Mouse (Mus musculus): ENCODE results near the gene Clec11a. TPM values are rescaled to one million over a fixed set of nuclear protein-coding genes. Genes with fewer than 3 reads are reported as not detected.
A peak's percentile ranks its signal among the peaks of the same experiment; 100 is the strongest.

Gene Clec11a
- polyA plus RNA-seq (2016; fragmentation: Nextera tagmentation; extraction: Ambion mirVana), result 1.8 and 2.1 TPM in 2 replicates

DNA sequence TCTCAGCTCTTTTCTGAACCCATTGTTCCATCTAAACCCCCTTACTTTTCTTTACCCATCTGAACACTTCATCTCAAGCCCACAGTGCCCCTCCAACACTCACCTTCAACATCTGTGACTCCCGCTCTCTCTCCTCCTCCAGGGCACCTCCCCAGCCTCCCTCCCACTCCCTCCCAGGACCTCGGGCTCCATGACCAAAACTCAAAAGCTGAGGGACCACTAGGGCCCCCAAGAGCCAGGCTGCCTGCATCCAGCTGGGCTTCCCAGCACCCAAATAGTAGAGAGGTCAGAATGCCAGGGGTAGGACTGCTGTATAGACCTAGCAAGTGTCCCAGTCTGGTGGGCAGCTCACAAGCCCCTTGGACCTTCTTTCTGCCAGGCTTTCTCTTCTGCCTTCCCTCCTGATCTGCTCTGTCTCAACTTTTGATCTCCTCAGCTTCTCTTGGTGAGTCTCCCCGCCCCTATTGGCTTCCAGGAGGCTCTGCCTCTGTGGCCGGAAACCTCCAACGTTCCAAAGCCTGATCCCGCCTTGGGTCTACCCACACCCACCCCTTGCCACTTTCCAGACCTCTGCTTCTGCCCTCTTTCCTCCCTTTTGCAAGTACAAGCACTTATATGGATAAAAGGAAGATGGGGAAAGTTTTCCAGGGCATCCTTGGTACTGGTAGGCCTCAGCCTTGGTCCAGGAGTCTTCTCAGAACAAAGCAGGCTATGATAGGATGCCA lies at the start of gene Clec11a:
Gene Clec11a, minus strand, starts transcription at position 387 of the 725 bp plus-strand sequence.
- peak within 1 kb of the TSS; percentile 99 for H3K27ac ChIP-seq
- DNase-seq (ENCODE audit: low spot score), result no peak
- no peaks in the 10 kb centered on the region for H3K9me3 ChIP-seq
- WGBS, result 61% methylated on average over 6 of the region's 6 CpGs
- H3K4me3 ChIP-seq, result peak within 1 kb of the TSS; percentile 76
- H3K4me1 ChIP-seq (replicated peaks), result peaks cover 47% of the 10 kb centered on the region
- H3K27me3 ChIP-seq (ENCODE audit: insufficient read depth, poor library complexity, severe bottlenecking), result peaks cover 60% of the 10 kb centered on the region
- no peaks in the 10 kb centered on the region for H3K36me3 ChIP-seq

DNA sequence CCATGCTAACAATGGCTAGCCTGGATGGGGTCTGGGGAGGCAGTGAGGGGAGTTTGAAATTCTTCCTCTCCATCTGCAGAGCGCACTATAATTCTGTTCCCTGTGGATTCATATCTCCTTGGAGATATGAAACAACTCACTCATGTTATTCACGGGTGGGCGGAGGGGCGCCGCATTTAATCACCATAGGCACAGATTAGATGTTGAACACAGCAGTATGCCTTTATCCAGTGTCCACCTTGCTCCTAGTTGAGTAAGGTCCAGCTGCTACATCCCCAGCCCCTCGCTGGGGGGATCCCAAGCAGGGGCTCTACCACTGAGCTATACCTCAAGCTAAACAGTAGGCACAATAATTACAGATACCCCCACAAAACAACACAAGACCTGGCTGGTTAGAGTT lies 48.7 kb upstream of the Clec11a start:
- Histone ChIP-seq H3K4me1 (replicated peaks) (peaks cover 95% of the 10 kb centered on the region), H3K27me3 (ENCODE audit: insufficient read depth, poor library complexity, severe bottlenecking) (peaks cover 90% of the 10 kb centered on the region), H3K9me3 (no peaks in the 10 kb centered on the region; the same call in 1 of the 2 replicates), H3K36me3 (no peaks in the 10 kb centered on the region), H3K4me3 (no peak overlapping the region), H3K27ac (no peak overlapping the region)
- 69% methylated on average over 6 of the region's 6 CpGs for WGBS
- DNase-seq (ENCODE audit: low spot score), result no peak

DNA sequence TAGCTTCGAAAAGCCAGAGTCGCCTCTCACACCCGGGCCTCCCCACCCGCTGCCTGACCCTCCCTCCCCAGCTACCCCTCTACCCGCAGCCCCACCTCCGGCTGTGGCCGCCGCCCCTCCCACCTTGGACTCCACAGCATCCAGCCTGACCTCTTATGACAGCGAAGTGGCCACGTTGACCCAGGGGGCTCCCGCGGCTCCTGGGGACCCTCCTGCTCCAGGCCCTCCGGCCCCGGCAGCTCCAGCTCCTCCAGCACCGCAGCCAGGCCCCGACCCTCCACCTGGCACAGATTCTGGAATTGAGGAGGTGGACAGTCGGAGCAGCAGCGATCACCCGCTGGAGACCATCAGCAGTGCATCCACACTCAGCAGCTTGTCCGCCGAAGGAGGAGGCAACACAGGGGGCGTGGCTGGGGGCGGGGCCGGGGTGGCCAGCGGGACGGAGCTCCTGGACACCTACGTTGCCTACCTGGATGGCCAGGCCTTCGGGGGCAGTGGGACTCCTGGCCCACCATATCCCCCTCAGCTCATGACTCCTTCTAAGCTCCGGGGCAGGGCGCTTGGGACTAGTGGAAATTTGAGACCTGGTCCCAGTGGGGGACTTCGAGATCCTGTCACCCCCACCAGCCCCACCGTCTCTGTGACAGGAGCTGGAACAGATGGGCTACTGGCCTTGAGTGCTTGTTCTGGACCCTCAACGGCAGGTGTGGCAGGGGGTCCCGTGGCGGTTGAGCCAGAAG lies 47.1 kb upstream of the Clec11a start:
- WGBS, result 1% methylated on average over 35 of the region's 35 CpGs

DNA sequence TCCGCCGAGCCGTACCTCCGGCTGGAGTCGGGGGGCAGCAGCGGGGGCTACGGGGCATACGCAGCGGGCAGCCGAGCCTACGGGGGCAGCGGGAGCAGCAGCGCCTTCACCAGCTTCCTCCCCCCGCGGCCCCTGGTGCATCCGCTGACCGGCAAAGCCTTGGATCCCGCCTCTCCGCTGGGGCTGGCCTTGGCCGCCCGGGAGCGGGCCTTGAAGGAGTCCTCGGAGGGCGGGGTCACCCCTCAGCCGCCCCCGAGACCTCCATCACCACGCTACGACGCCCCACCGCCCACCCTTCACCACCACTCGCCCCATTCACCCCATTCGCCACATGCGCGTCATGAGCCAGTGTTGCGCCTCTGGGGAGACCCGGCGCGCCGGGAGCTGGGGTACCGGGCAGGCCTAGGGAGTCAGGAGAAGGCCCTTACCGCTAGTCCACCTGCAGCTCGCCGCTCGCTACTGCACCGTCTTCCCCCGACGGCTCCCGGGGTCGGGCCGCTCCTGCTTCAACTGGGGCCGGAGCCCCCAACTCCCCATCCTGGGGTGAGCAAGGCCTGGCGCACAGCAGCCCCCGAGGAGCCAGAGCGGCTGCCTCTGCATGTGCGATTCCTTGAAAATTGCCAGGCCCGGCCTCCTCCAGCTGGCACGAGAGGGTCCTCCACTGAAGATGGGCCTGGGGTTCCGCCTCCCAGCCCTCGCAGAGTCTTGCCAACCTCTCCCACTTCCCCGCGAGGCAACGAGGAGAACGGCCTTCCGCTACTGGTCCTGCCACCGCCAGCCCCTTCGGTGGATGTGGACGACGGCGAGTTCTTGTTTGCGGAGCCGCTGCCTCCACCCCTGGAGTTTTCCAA lies 46.3 kb upstream of the Clec11a start:
- DNase-seq (ENCODE audit: low spot score), result peak; percentile 28
- H3K27ac ChIP-seq, result peak overlapping the region; percentile 6; the same call in 1 of the 2 replicates
- no peaks in the 10 kb centered on the region; the same call in 1 of the 2 replicates for H3K9me3 ChIP-seq
- peak overlapping the region; percentile 38 for H3K4me3 ChIP-seq
- H3K27me3 ChIP-seq (ENCODE audit: insufficient read depth, poor library complexity, severe bottlenecking), result peaks cover 100% of the 10 kb centered on the region
- H3K36me3 ChIP-seq, result no peaks in the 10 kb centered on the region
- H3K4me1 ChIP-seq (replicated peaks), result peaks cover 77% of the 10 kb centered on the region
- WGBS, result 2% methylated on average over 71 of the region's 71 CpGs

More for the DNA sequence above, 47.1 kb upstream of the Clec11a start:
- H3K36me3 ChIP-seq, result no peaks in the 10 kb centered on the region
- H3K9me3 ChIP-seq, result no peaks in the 10 kb centered on the region; the same call in 1 of the 2 replicates
- peak; percentile 60 for DNase-seq (ENCODE audit: low spot score)
- peaks cover 83% of the 10 kb centered on the region for H3K4me1 ChIP-seq (replicated peaks)
- peak overlapping the region; percentile 38 for H3K4me3 ChIP-seq
- peaks cover 97% of the 10 kb centered on the region for H3K27me3 ChIP-seq (ENCODE audit: insufficient read depth, poor library complexity, severe bottlenecking)
- no peak overlapping the region for H3K27ac ChIP-seq

DNA sequence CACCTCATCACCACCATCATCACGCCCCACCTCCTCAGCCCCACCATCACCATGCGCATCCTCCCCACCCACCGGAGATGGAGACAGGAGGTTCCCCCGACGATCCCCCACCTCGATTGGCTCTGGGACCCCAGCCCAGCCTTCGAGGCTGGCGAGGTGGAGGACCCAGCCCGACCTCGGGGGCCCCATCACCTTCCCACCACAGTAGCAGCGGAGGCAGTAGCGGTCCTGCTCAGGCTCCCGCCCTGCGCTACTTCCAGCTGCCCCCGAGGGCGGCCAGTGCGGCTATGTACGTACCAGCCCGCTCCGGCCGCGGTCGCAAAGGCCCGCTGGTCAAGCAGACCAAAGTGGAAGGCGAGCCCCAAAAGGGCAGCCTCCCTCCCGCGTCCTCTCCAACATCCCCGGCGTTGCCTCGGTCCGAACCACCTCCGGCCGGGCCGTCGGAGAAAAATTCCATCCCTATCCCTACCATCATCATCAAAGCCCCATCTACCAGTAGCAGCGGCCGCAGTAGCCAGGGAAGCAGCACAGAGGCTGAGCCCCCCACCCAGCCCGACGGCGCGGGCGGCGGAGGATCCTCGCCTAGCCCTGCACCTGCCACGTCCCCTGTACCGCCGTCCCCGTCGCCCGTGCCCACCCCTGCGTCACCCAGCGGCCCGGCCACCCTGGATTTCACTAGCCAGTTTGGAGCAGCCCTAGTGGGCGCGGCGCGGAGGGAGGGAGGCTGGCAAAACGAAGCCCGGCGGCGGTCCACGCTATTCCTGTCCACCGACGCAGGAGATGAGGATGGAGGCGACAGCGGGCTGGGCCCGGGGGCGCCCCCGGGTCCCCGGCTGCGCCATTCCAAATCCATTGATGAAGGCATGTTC lies 45.4 kb upstream of the Clec11a start:
- peak; percentile 28 for DNase-seq (ENCODE audit: low spot score)
- peaks cover 69% of the 10 kb centered on the region for H3K4me1 ChIP-seq (replicated peaks)
- WGBS, result 3% methylated on average over 71 of the region's 71 CpGs

DNA sequence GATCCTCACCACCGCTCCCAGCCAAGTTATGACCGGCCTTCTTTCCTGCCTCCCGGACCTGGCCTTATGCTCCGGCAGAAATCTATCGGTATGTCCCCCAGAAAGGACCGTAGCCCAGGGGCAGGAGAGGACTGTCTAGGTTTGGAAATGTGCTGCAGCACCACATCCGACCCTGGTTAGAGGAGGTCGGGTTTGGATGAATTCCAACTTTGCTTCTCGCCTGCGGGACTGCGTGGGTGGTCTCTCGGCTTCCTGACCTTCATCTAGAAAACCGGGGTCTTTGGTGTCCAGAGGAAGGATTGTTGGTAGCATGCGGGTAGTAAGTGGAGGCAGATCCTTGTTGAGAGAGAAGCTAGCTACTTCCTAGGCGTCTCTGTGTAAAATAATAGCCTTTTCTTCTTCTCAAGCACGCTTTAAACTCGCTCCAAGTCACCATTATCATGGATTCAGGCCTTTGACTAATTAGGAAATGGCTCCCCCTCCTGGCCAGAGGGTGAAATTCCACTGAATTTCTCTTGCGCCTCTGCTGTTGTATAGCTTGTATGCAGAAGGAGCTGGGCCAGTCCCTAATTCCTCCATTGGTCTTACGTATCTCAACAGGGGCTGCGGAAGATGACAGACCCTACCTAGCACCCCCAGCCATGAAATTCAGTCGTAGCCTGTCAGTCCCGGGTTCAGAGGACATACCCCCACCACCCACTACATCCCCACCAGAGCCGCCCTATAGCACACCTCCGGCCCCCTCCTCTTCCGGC lies 44.4 kb upstream of the Clec11a start:
- peak; percentile 88 for DNase-seq (ENCODE audit: low spot score)
- Histone ChIP-seq H3K27me3 (ENCODE audit: insufficient read depth, poor library complexity, severe bottlenecking) (peaks cover 92% of the 10 kb centered on the region), H3K36me3 (0 out of 2 replicates have a peak, but pooled peaks cover 2% of the 10 kb centered on the region), H3K4me1 (replicated peaks) (peaks cover 59% of the 10 kb centered on the region), H3K4me3 (peak overlapping the region; percentile 45), H3K27ac (peak overlapping the region; percentile 62; the same call in 1 of the 2 replicates), H3K9me3 (no peaks in the 10 kb centered on the region; the same call in 1 of the 2 replicates)
- 5% methylated on average over 25 of the region's 25 CpGs for WGBS

More for the DNA sequence above, 45.4 kb upstream of the Clec11a start:
- H3K36me3 ChIP-seq, result no peaks in the 10 kb centered on the region
- H3K27ac ChIP-seq, result peak overlapping the region; percentile 40
- H3K4me3 ChIP-seq, result peak overlapping the region; percentile 38
- peaks cover 100% of the 10 kb centered on the region for H3K27me3 ChIP-seq (ENCODE audit: insufficient read depth, poor library complexity, severe bottlenecking)
- no peaks in the 10 kb centered on the region; the same call in 1 of the 2 replicates for H3K9me3 ChIP-seq

- peaks cover 40% of the 10 kb centered on the region for H3K4me1 ChIP-seq (replicated peaks)
- no peak for DNase-seq (ENCODE audit: low spot score)
- peaks cover 85% of the 10 kb centered on the region for H3K27me3 ChIP-seq (ENCODE audit: insufficient read depth, poor library complexity, severe bottlenecking)
- H3K9me3 ChIP-seq, result no peaks in the 10 kb centered on the region; the same call in 1 of the 2 replicates
- H3K4me3 ChIP-seq, result no peak overlapping the region
- 29% methylated on average over 3 of the region's 3 CpGs for WGBS
- H3K27ac ChIP-seq, result no peak overlapping the region
- peaks cover 7% of the 10 kb centered on the region; the same call in 1 of the 2 replicates for H3K36me3 ChIP-seq
Observed at GRCm38 (mm10) chr7:44349043-44349442, 42.3 kb upstream of the Clec11a start.

DNA sequence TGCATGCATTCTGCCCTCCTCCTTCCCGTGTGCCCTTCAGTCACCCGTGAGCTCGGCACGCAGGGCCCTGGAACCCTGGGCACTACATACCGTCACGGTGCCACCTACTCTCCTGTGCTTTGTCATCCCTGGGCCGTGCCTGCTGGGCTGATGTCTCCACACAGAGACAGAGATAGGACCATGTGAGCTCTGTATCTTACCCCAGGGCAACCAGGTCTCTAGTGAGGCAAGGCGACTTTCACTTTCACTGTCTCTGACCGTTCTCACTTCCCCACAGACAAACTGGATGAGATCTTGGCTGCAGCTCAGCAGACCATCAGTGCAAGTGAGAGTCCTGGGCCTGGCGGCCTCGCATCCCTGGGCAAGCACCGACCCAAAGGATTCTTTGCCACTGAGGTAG lies 37.9 kb upstream of the Clec11a start:
- 70% methylated on average over 12 of the region's 12 CpGs for WGBS
- H3K27ac ChIP-seq, result no peak overlapping the region
- H3K9me3 ChIP-seq, result no peaks in the 10 kb centered on the region
- peaks cover 8% of the 10 kb centered on the region for H3K4me1 ChIP-seq (replicated peaks)
- DNase-seq (ENCODE audit: low spot score), result no peak
- H3K36me3 ChIP-seq, result peaks cover 7% of the 10 kb centered on the region; the same call in 1 of the 2 replicates
- H3K27me3 ChIP-seq (ENCODE audit: insufficient read depth, poor library complexity, severe bottlenecking), result peaks cover 79% of the 10 kb centered on the region
- H3K4me3 ChIP-seq, result no peak overlapping the region

DNA sequence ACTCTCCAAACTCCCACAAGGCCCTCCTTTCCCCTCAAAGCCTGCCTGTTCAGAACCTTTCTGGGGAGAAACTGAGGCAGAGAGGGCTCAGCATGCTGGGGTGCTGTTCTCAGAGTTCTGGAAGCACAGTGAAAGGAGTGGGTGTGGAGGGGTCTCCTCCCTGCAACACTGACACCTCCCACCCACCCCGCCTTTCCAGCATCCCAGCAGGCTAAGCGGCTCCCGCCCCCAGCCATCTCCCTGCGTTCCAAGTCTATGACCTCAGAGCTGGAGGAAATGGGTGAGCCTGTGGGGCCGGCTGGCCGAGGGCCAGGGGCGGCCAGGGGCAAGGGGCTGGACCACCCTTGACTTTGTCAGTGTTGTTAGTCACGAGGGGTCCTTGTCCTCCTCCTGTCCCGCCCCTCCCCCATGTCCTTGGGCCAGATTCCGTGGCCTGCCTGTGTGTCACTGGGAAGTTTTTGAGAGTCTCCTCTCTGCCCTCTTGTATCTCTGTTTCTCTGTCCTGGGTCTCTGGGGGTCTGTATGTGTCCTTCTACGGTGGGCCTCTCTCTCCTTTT lies 36.8 kb upstream of the Clec11a start:
- Histone ChIP-seq H3K27ac (0 out of 2 replicates have a peak overlapping the region, but pooled peaks have one; percentile 0), H3K4me3 (no peak overlapping the region), H3K4me1 (replicated peaks) (peaks cover 8% of the 10 kb centered on the region), H3K36me3 (peaks cover 7% of the 10 kb centered on the region; the same call in 1 of the 2 replicates), H3K27me3 (ENCODE audit: insufficient read depth, poor library complexity, severe bottlenecking) (peaks cover 79% of the 10 kb centered on the region), H3K9me3 (no peaks in the 10 kb centered on the region)
- WGBS, result 24% methylated on average over 11 of the region's 11 CpGs
- DNase-seq (ENCODE audit: low spot score), result peak; percentile 7

DNA sequence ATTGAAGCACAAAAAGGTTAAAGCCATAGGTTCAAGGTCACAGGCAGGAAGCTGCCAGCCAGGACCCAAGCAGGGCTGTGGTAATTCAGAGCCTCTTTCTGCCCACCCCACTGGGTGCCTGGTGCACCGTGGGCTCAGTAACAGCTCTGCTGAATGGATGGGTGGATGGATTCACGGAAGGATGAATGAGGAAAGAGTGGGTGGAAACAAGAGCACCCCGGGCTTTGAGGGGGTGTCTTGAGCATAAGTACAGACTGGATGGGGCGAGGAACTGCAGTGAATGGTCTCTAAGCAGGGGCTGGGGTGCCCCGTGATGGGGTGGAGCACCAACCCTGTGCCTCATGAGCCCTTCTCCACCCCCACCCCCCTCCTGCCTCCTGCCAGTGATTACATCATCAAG lies 35.0 kb upstream of the Clec11a start:
- WGBS, result 69% methylated on average over 5 of the region's 5 CpGs
- Histone ChIP-seq H3K27ac (no peak overlapping the region), H3K36me3 (peaks cover 7% of the 10 kb centered on the region; the same call in 1 of the 2 replicates), H3K9me3 (no peaks in the 10 kb centered on the region), H3K4me3 (no peak overlapping the region), H3K4me1 (replicated peaks) (peaks cover 19% of the 10 kb centered on the region), H3K27me3 (ENCODE audit: insufficient read depth, poor library complexity, severe bottlenecking) (peaks cover 82% of the 10 kb centered on the region)
- no peak for DNase-seq (ENCODE audit: low spot score)

DNA sequence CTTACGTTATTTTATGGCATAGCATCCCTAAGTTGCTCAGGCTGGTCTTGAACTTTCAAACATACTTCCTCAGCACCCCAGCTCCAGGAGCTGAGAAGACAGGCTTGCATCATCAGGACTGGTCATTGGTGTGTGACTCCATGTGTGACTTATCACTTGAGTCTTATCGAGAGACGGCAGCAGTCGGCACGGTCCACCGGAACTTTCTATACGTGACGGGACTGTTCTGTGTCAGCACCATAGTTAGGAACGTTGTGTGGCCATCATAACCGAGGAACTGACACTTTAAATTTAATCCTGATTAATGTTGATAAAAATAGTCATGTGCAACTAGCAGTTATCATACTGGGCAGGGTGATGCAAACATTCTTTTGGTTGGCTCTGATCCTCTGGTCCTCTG lies 34.4 kb upstream of the Clec11a start:
- Histone ChIP-seq H3K27ac (no peak overlapping the region), H3K4me1 (replicated peaks) (peaks cover 25% of the 10 kb centered on the region), H3K36me3 (peaks cover 6% of the 10 kb centered on the region; the same call in 1 of the 2 replicates), H3K27me3 (ENCODE audit: insufficient read depth, poor library complexity, severe bottlenecking) (peaks cover 86% of the 10 kb centered on the region), H3K4me3 (no peak overlapping the region), H3K9me3 (no peaks in the 10 kb centered on the region)
- DNase-seq (ENCODE audit: low spot score), result no peak
- 90% methylated on average over 10 of the region's 10 CpGs for WGBS
